Mouse (Mus musculus) ES-Bruce4 (cell line): ENCODE measurements around the gene Lrmda. TPM values are rescaled to one million over a fixed set of nuclear protein-coding genes. Genes with fewer than 3 reads are reported as not detected.

Experiments used
- H3K27ac ChIP-seq: 2 replicates; pipeline ENCODE4 v1.5.1; 2012; ENCODE audit warnings: low read length, inconsistent platforms; ENCODE audit not compliant: insufficient read depth
- H3K27me3 ChIP-seq: 2 replicates; pipeline ENCODE4 v1.6.1; 2012; ENCODE audit warnings: mild to moderate bottlenecking, low read length, inconsistent platforms; ENCODE audit not compliant: control insufficient read depth, poor library complexity, insufficient read depth, severe bottlenecking
- H3K36me3 ChIP-seq: 2 replicates; pipeline ENCODE4 v1.6.1; 2012; ENCODE audit warnings: inconsistent platforms, mild to moderate bottlenecking, low read length, moderate library complexity; ENCODE audit not compliant: control insufficient read depth, poor library complexity, insufficient read depth, severe bottlenecking
- H3K4me1 ChIP-seq: one replicate; pipeline ENCODE4 v1.8.1; 2011; ENCODE audit warnings: low read length; ENCODE audit not compliant: control insufficient read depth, insufficient read depth
- H3K4me3 ChIP-seq: 2 replicates; pipeline ENCODE4 v1.5.1; 2011; ENCODE audit warnings: low read depth, mild to moderate bottlenecking, low read length
- H3K9ac ChIP-seq: 2 replicates; pipeline ENCODE4 v1.6.1; 2012; ENCODE audit warnings: low read depth, mild to moderate bottlenecking, inconsistent platforms; ENCODE audit not compliant: poor library complexity, severe bottlenecking
- H3K9me3 ChIP-seq: replicated peaks from 2 replicates; pipeline ENCODE4 v1.6.1; 2012; ENCODE audit warnings: mild to moderate bottlenecking, low read length, inconsistent platforms; ENCODE audit not compliant: control insufficient read depth, poor library complexity, insufficient read depth, severe bottlenecking
- CTCF ChIP-seq: IDR thresholded peaks from one replicate; pipeline ENCODE4 v1.8.1; 2011; ENCODE audit warnings: low read depth, low read length
- EP300 ChIP-seq: IDR thresholded peaks from 2 replicates; pipeline ENCODE4 v1.6.1; 2011; ENCODE audit warnings: low read depth, low read length; ENCODE audit not compliant: insufficient read depth
- POLR2A ChIP-seq: IDR thresholded peaks from one replicate; pipeline ENCODE4 v1.8.1; 2011; ENCODE audit warnings: low read length; ENCODE audit not compliant: insufficient read depth
- polyA plus RNA-seq: library from polyadenylated mRNA; stranded (reverse); fragments of >200 nt; gene quantifications from 2 replicates; pipeline ENCODE4 v1.2.4, GENCODE M21; 2011; ENCODE audit warnings: low read depth; ENCODE audit not compliant: missing spikeins, insufficient read depth, insufficient read length

The Lrmda gene
- polyA plus RNA-seq, 1 experiment = not detected

DNA sequence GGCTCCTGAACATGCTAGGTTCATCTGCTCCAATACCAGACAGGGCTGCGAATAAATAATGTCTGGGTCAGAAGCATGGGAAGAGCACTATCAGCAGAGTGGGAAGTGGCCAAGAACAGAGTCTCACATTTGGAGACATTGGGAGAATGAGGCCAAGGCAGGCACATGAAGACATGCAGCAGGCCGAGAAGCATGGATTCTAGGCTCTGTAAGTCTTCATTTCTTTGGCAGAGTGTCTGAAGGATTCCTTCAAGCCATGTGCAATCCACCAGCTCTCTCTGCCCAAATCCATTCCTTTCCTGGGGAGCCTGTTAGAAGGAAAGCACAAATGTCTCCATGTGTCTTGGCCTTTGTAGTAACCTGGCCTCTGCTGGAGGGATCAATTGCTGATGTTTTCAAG, 902.3 kb downstream of the Lrmda start:
- Histone ChIP-seq H3K9me3 (no peaks in the 10 kb centered on the region), H3K4me1 (no peaks in the 10 kb centered on the region), H3K9ac (no peak overlapping the region), H3K36me3 (no peaks in the 10 kb centered on the region), H3K4me3 (no peak overlapping the region), H3K27ac (no peak overlapping the region), H3K27me3 (no peaks in the 10 kb centered on the region)
- TF ChIP-seq EP300 (no peak), POLR2A (no peak), CTCF (no peak)

DNA sequence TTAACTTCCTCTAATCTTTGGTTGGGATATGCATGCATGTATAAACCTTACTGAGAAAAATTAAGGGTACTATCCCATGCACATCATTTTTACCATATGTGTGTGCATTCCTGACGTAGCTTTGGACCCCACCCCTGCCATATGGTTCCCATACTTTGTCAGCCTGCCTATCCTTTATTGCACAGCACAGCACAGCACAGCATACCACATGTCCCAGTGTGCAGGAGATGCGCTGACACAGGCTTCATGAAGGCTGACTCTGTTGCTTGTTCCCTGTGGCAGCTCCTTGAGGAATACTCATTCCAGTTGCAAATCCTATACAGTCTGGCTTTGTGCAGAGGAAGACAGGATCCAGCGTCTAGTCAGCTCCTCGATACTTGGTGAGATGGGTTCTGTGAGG, 903.1 kb downstream of the Lrmda start:
- no peaks in the 10 kb centered on the region for H3K4me1 ChIP-seq
- H3K4me3 ChIP-seq = no peak overlapping the region
- no peak overlapping the region for H3K9ac ChIP-seq
- H3K9me3 ChIP-seq = no peaks in the 10 kb centered on the region
- H3K36me3 ChIP-seq = no peaks in the 10 kb centered on the region
- no peak overlapping the region for H3K27ac ChIP-seq
- no peaks in the 10 kb centered on the region for H3K27me3 ChIP-seq
- TF ChIP-seq POLR2A (no peak), CTCF (no peak), EP300 (no peak)

DNA sequence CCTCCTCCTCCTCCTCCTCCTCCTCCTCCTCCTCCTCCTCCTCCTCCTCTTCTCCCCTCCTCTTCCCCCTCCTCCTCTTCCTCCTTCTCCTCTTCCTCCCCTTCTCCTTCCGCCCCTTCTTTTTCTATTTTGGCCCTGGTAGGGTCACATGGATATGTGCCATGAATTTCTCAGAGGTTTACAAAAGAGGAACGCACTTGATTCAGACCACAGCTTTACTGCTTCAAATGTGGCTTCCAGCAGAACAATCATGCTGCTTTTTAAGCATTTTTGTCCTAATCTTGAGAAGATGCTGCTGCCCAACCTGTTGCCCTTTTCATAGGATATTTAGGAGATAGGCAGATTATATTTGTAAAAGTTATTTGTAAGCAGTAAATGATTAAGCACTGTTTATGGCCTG, 903.7 kb downstream of the Lrmda start:
- Histone ChIP-seq H3K4me1 (no peaks in the 10 kb centered on the region), H3K9me3 (no peaks in the 10 kb centered on the region), H3K27ac (no peak overlapping the region), H3K27me3 (no peaks in the 10 kb centered on the region), H3K4me3 (no peak overlapping the region), H3K36me3 (no peaks in the 10 kb centered on the region), H3K9ac (no peak overlapping the region)
- TF ChIP-seq POLR2A = no peak
- TF ChIP-seq CTCF = no peak
- TF ChIP-seq EP300 = no peak

DNA sequence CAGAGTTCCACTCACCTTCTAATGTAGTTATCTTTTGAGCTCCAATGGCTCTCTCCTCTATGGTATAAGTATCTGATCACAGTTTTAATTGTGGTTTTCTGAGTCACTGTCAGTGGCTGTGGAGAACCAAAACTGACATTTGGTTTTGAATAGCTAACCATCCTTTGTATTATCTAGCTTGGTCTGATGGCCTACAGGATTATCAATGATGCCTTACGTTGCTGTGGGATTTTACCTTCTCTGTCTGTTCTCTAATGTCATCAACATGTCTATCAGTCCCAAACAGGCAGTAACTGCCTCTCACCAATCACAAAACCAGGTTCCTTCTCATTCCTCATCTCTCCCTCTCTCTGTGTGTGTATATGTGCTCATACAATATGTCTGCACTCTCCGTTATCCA, 908.8 kb downstream of the Lrmda start:
- no peak overlapping the region for H3K4me3 ChIP-seq
- H3K27ac ChIP-seq = no peak overlapping the region
- H3K27me3 ChIP-seq = no peaks in the 10 kb centered on the region
- no peaks in the 10 kb centered on the region for H3K9me3 ChIP-seq
- no peak overlapping the region for H3K9ac ChIP-seq
- no peaks in the 10 kb centered on the region for H3K36me3 ChIP-seq
- TF ChIP-seq POLR2A = no peak
- TF ChIP-seq EP300 = no peak
- H3K4me1 ChIP-seq = no peaks in the 10 kb centered on the region

DNA sequence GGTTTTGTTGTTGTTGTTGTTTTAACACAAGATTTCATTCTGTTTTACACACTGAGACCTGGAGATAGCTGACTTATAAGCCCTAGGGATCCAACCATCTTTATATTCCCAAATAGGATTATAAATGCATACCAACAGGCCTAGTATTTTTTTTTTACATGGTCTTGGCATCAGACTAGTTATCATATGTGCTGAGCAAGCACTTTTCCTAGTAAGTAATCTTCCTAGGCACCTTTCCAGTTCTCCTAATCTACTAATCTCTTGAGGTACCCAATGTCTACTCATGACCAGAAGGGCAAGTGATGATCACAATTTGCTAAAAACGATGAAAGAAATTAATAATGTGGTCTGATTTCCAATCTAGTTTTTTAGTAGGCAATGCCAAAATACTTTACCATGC, 909.2 kb downstream of the Lrmda start:
- Histone ChIP-seq H3K27ac (no peak overlapping the region), H3K36me3 (no peaks in the 10 kb centered on the region), H3K9ac (no peak overlapping the region), H3K4me1 (no peaks in the 10 kb centered on the region), H3K9me3 (no peaks in the 10 kb centered on the region), H3K4me3 (no peak overlapping the region), H3K27me3 (no peaks in the 10 kb centered on the region)
- no peak for TF ChIP-seq CTCF
- no peak for TF ChIP-seq POLR2A
- TF ChIP-seq EP300 = no peak

DNA sequence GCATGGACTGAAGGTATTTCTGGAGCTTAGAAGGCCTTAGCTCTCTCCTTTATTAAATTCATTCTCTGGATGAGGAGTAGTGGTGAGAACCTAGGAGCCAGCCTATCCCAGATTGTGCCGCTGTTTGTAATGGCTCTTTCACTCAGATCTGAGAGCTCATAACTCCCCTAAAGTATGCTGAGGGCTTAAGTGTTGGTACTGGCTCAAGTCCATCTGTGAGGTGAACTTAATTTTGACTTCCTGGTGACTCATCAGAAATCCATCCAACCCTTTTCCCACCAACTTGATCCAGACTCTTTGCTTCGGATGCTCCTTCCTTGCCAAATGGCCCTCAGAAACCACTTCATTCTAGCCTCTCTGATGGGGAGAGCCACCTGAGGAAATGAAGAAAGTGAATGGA, 910.1 kb downstream of the Lrmda start:
- Histone ChIP-seq H3K27me3 (no peaks in the 10 kb centered on the region), H3K9ac (no peak overlapping the region), H3K9me3 (no peaks in the 10 kb centered on the region), H3K4me1 (no peaks in the 10 kb centered on the region), H3K36me3 (no peaks in the 10 kb centered on the region), H3K27ac (no peak overlapping the region), H3K4me3 (no peak overlapping the region)
- TF ChIP-seq CTCF = no peak
- TF ChIP-seq EP300 = no peak
- TF ChIP-seq POLR2A = no peak
